Mouse (Mus musculus): ENCODE results near the gene Cntn2. TPM values are rescaled to one million over a fixed set of nuclear protein-coding genes. Genes with fewer than 3 reads are reported as not detected.

Gene Cntn2
- polyA plus RNA-seq, 1 experiment from 2014 or later = 7.6 TPM

- no peak overlapping the region for H3K27ac ChIP-seq (replicated peaks; ENCODE audit: low read depth, low read length)
- ATAC-seq (replicated peaks; ENCODE audit: insufficient number of reproducible peaks, low FRiP score, low TSS enrichment, low read depth) (no peak), DNase-seq (ENCODE audit: low spot score) (no peak)
- 79% methylated on average over 7 of the region's 7 CpGs for WGBS
- no peak overlapping the region for H3K4me2 ChIP-seq (ENCODE audit: low read depth, low read length)
- no peak overlapping the region for H3K9ac ChIP-seq (replicated peaks; ENCODE audit: low read length)
- H3K4me1 ChIP-seq (ENCODE audit: control insufficient read depth, insufficient read depth, low read length) = no peaks in the 10 kb centered on the region
- H3K27me3 ChIP-seq (ENCODE audit: control insufficient read depth, insufficient read depth, low read length) = no peaks in the 10 kb centered on the region
- H3K4me3 ChIP-seq (ENCODE audit: low read depth, low read length) = no peak overlapping the region
- no peaks in the 10 kb centered on the region for H3K36me3 ChIP-seq (replicated peaks; ENCODE audit: control insufficient read depth, insufficient read depth, low read depth, low read length)
- no peaks in the 10 kb centered on the region for H3K9me3 ChIP-seq (replicated peaks; ENCODE audit: control insufficient read depth, low read length)
Observed at GRCm38 (mm10) chr1:132565766-132566165, 22.7 kb upstream of the Cntn2 start.

DNA sequence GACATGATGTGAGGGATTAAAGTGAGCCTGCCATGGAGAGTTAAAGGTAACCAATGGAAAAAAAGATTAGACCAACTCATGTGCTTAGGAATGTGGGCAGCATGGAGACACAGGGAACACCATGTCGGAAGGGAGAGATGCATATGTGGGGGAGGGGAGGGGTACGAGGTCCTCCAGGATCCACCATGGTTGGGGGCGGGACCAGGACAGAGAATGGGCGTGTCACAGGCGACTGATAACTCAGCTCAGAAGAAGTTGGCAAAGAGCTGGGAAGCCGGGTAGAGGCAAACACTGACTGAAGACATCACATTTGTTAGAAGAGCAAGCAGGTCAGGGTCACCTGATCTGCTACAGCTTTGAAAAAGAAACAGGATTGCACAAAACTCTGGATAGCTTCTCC is 21.9 kb upstream of the Cntn2 start:
- no peak overlapping the region for H3K4me3 ChIP-seq (ENCODE audit: low read depth, low read length)
- WGBS = 40% methylated on average over 6 of the region's 6 CpGs
- H3K27ac ChIP-seq (replicated peaks; ENCODE audit: low read depth, low read length) = no peak overlapping the region
- no peak overlapping the region for H3K4me2 ChIP-seq (ENCODE audit: low read depth, low read length)
- H3K36me3 ChIP-seq (replicated peaks; ENCODE audit: control insufficient read depth, insufficient read depth, low read depth, low read length) = no peaks in the 10 kb centered on the region
- no peak overlapping the region for H3K9ac ChIP-seq (replicated peaks; ENCODE audit: low read length)
- no peaks in the 10 kb centered on the region for H3K9me3 ChIP-seq (replicated peaks; ENCODE audit: control insufficient read depth, low read length)
- H3K27me3 ChIP-seq (ENCODE audit: control insufficient read depth, insufficient read depth, low read length) = no peaks in the 10 kb centered on the region
- no peak for ATAC-seq (replicated peaks; ENCODE audit: insufficient number of reproducible peaks, low FRiP score, low TSS enrichment, low read depth)
- H3K4me1 ChIP-seq (ENCODE audit: control insufficient read depth, insufficient read depth, low read length) = no peaks in the 10 kb centered on the region
- no peak for DNase-seq (ENCODE audit: low spot score)

- Histone ChIP-seq H3K9me3 (replicated peaks; ENCODE audit: control insufficient read depth, low read length) (no peaks in the 10 kb centered on the region), H3K4me1 (ENCODE audit: control insufficient read depth, insufficient read depth, low read length) (0 out of 2 replicates have a peak, but pooled peaks cover 4% of the 10 kb centered on the region), H3K9ac (replicated peaks; ENCODE audit: low read length) (no peak overlapping the region), H3K27ac (replicated peaks; ENCODE audit: low read depth, low read length) (no peak overlapping the region), H3K36me3 (replicated peaks; ENCODE audit: control insufficient read depth, insufficient read depth, low read depth, low read length) (no peaks in the 10 kb centered on the region), H3K4me2 (ENCODE audit: low read depth, low read length) (no peak overlapping the region), H3K27me3 (ENCODE audit: control insufficient read depth, insufficient read depth, low read length) (no peaks in the 10 kb centered on the region), H3K4me3 (ENCODE audit: low read depth, low read length) (no peak overlapping the region)
- WGBS = 39% methylated on average over 10 of the region's 10 CpGs
- ATAC-seq (replicated peaks; ENCODE audit: insufficient number of reproducible peaks, low FRiP score, low TSS enrichment, low read depth) = no peak; the same call in 1 of the 2 replicates
- no peak for DNase-seq (ENCODE audit: low spot score)
Observed at GRCm38 (mm10) chr1:132562337-132562795, 19.3 kb upstream of the Cntn2 start.

GRCm38 (mm10) chr1:132560907-132561700 is 18.0 kb upstream of the Cntn2 start:
- Histone ChIP-seq H3K36me3 (replicated peaks; ENCODE audit: control insufficient read depth, insufficient read depth, low read depth, low read length) (no peaks in the 10 kb centered on the region), H3K9me3 (replicated peaks; ENCODE audit: control insufficient read depth, low read length) (no peaks in the 10 kb centered on the region), H3K27ac (replicated peaks; ENCODE audit: low read depth, low read length) (no peak overlapping the region), H3K4me2 (ENCODE audit: low read depth, low read length) (no peak overlapping the region), H3K4me1 (ENCODE audit: control insufficient read depth, insufficient read depth, low read length) (0 out of 2 replicates have a peak, but pooled peaks cover 4% of the 10 kb centered on the region), H3K27me3 (ENCODE audit: control insufficient read depth, insufficient read depth, low read length) (no peaks in the 10 kb centered on the region), H3K9ac (replicated peaks; ENCODE audit: low read length) (no peak overlapping the region), H3K4me3 (ENCODE audit: low read depth, low read length) (no peak overlapping the region)
- 83% methylated on average over 8 of the region's 8 CpGs for WGBS
- ATAC-seq (replicated peaks; ENCODE audit: insufficient number of reproducible peaks, low FRiP score, low TSS enrichment, low read depth) = no peak
- DNase-seq (ENCODE audit: low spot score) = no peak

DNA sequence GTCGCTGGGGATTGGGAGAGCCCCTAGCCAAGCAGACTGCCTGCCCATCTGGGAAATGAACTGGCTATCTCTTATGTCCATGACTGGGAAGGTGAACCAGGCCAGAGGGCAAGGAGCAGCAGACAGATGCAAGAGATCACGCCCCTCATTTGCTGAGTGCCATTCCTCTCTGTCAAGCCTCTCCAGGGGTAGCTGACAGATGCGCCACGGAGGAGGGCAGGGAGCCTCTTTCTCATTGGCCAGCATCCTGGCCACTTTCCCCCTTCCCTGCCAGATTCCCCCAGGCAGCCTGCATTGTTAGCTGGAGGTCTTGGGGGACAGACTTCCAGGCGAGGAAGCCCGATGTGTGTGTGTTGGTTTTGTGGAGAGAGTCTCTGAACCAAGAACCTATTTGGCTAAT is 16.0 kb upstream of the Cntn2 start:
- H3K4me1 ChIP-seq (ENCODE audit: control insufficient read depth, insufficient read depth, low read length) = 0 out of 2 replicates have a peak, but pooled peaks cover 4% of the 10 kb centered on the region
- no peak for ATAC-seq (replicated peaks; ENCODE audit: insufficient number of reproducible peaks, low FRiP score, low TSS enrichment, low read depth)
- DNase-seq (ENCODE audit: low spot score) = no peak

DNA sequence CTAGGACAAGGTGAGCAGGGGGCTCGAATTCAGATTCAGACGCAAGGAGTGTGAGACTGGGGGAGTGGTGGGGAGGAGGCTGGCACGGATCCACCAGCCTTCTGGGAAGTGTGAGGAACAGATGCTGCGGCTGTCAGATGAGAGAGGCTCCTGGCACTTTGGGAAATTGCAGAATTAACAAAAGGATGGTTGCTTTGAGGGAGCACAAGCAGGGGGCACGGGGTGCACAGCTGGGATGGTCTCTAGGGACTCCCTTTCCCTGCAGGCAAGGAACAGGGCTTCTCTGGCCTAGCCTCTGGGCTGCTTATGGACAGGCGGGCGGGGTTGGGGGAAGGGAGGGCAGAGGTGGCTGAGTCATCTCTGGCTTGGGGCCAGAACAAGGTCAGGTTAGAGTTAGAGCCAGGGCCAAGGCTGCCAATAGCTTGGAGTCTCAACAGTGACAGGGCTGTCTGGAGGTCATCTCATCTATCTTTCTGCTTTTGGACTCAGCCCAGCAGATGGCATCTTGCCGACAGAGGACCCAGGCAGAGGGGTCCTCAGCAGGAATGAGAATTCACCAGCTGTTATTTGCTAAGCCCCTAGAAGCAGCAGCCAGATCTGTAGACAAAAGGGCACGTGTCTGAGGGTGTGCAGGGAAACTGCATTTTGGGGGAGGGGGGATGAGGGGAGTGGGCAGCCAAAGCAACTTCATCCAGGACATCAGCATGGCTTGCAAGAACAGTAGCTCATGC is 15.0 kb upstream of the Cntn2 start:
- 33% methylated on average over 7 of the region's 9 CpGs for WGBS
- ATAC-seq (replicated peaks; ENCODE audit: insufficient number of reproducible peaks, low FRiP score, low TSS enrichment, low read depth) = peak; percentile 70
- Histone ChIP-seq H3K36me3 (replicated peaks; ENCODE audit: control insufficient read depth, insufficient read depth, low read depth, low read length) (no peaks in the 10 kb centered on the region), H3K27me3 (ENCODE audit: control insufficient read depth, insufficient read depth, low read length) (no peaks in the 10 kb centered on the region), H3K4me1 (ENCODE audit: control insufficient read depth, insufficient read depth, low read length) (0 out of 2 replicates have a peak, but pooled peaks cover 4% of the 10 kb centered on the region), H3K4me2 (ENCODE audit: low read depth, low read length) (no peak overlapping the region), H3K4me3 (ENCODE audit: low read depth, low read length) (no peak overlapping the region), H3K9me3 (replicated peaks; ENCODE audit: control insufficient read depth, low read length) (no peaks in the 10 kb centered on the region), H3K9ac (replicated peaks; ENCODE audit: low read length) (no peak overlapping the region), H3K27ac (replicated peaks; ENCODE audit: low read depth, low read length) (no peak overlapping the region)
- peak; percentile 14 for DNase-seq (ENCODE audit: low spot score)

More for the DNA sequence above, 16.0 kb upstream of the Cntn2 start:
- no peaks in the 10 kb centered on the region for H3K9me3 ChIP-seq (replicated peaks; ENCODE audit: control insufficient read depth, low read length)
- H3K27me3 ChIP-seq (ENCODE audit: control insufficient read depth, insufficient read depth, low read length) = no peaks in the 10 kb centered on the region
- H3K4me3 ChIP-seq (ENCODE audit: low read depth, low read length) = no peak overlapping the region
- no peak overlapping the region for H3K27ac ChIP-seq (replicated peaks; ENCODE audit: low read depth, low read length)
- no peak overlapping the region for H3K9ac ChIP-seq (replicated peaks; ENCODE audit: low read length)
- H3K4me2 ChIP-seq (ENCODE audit: low read depth, low read length) = no peak overlapping the region
- 12% methylated on average over 6 of the region's 6 CpGs for WGBS
- no peaks in the 10 kb centered on the region for H3K36me3 ChIP-seq (replicated peaks; ENCODE audit: control insufficient read depth, insufficient read depth, low read depth, low read length)

- DNase-seq (ENCODE audit: low spot score) (no peak), ATAC-seq (replicated peaks; ENCODE audit: insufficient number of reproducible peaks, low FRiP score, low TSS enrichment, low read depth) (no peak)
- Histone ChIP-seq H3K9ac (replicated peaks; ENCODE audit: low read length) (no peak overlapping the region), H3K4me2 (ENCODE audit: low read depth, low read length) (no peak overlapping the region), H3K9me3 (replicated peaks; ENCODE audit: control insufficient read depth, low read length) (no peaks in the 10 kb centered on the region), H3K4me1 (ENCODE audit: control insufficient read depth, insufficient read depth, low read length) (peaks cover 4% of the 10 kb centered on the region; the same call in 1 of the 2 replicates), H3K27ac (replicated peaks; ENCODE audit: low read depth, low read length) (no peak overlapping the region), H3K4me3 (ENCODE audit: low read depth, low read length) (no peak overlapping the region), H3K36me3 (replicated peaks; ENCODE audit: control insufficient read depth, insufficient read depth, low read depth, low read length) (no peaks in the 10 kb centered on the region), H3K27me3 (ENCODE audit: control insufficient read depth, insufficient read depth, low read length) (peaks cover 22% of the 10 kb centered on the region)
- 67% methylated on average over 8 of the region's 8 CpGs for WGBS
Observed at GRCm38 (mm10) chr1:132543789-132544188, 733 bp upstream of the Cntn2 start.

All from embryonic facial prominence, embryonic 11.5 days (tissue).